Mouse (Mus musculus) intestine, embryonic 15.5 days (tissue): ENCODE results near the gene Gabpb1. TPM values are rescaled to one million over a fixed set of nuclear protein-coding genes. Genes with fewer than 3 reads are reported as not detected.

Experiments
- polyA plus RNA-seq: library from polyadenylated mRNA; unstranded; fragments of >200 nt; fragmentation: Nextera tagmentation; extraction: Ambion mirVana; gene quantifications from 2 replicates; pipeline ENCODE4 v1.2.1, GENCODE M21; 2015

Gabpb1 gene
- polyA plus RNA-seq, 1 experiment from 2014 or later = 39.6 TPM

Other genes starting within 250 kb of the Gabpb1 start
- gene Atp8b4, start 175.7 kb downstream of the Gabpb1 start, polyA plus RNA-seq = 0.27 and 0.29 TPM in 2 replicates
- 3.0 and 3.3 TPM in 2 replicates for gene Slc27a2, start 123.9 kb downstream of the Gabpb1 start, polyA plus RNA-seq
- gene Hdc, start 57.0 kb downstream of the Gabpb1 start, polyA plus RNA-seq = 3.0 TPM in 2 replicates
- gene Usp8, start 31.0 kb upstream of the Gabpb1 start, polyA plus RNA-seq = 35.9 and 36.9 TPM in 2 replicates
- 1.7 and 2.1 TPM in 2 replicates for gene Usp50, start 107.1 kb upstream of the Gabpb1 start, polyA plus RNA-seq
- 43.2 and 46.3 TPM in 2 replicates for gene Trpm7, start 199.9 kb upstream of the Gabpb1 start, polyA plus RNA-seq